Mouse (Mus musculus): ENCODE data around the gene Cfap36. TPM values are rescaled to one million over a fixed set of nuclear protein-coding genes. Genes with fewer than 3 reads are reported as not detected.

Cfap36 gene
- polyA plus RNA-seq, 1 experiment from 2014 or later: 49.8 TPM

DNA sequence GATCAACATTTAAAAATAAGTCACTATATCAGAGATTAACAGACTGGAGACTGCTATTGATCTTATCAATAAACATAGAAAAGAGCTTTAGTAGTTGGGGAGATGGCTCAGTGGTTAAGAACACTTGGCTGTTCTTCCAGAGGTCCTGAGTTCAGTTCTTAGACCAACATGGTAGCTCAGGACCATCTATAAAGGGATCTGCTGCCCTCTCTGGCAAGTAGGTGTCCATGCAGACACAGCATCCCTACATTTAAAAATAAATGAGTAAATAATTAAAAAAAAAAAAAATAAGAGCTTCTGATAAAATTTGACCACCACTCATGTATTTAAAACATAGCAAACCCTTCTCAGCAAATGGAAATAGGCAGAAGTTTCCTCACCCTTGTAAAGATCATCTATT, 9.2 kb downstream of the Cfap36 start:
- ATAC-seq (ENCODE audit: insufficient read depth, low FRiP score, low read depth): no peak
- H3K4me1 ChIP-seq: no peaks in the 10 kb centered on the region
- no peak overlapping the region for H3K27ac ChIP-seq
- H3K9ac ChIP-seq: no peak overlapping the region
- no peaks in the 10 kb centered on the region for H3K9me3 ChIP-seq
- no peak overlapping the region for H3K4me2 ChIP-seq
- H3K27me3 ChIP-seq (replicated peaks): no peaks in the 10 kb centered on the region
- no peaks in the 10 kb centered on the region; the same call in 1 of the 2 replicates for H3K36me3 ChIP-seq
- no peak overlapping the region for H3K4me3 ChIP-seq (replicated peaks)

DNA sequence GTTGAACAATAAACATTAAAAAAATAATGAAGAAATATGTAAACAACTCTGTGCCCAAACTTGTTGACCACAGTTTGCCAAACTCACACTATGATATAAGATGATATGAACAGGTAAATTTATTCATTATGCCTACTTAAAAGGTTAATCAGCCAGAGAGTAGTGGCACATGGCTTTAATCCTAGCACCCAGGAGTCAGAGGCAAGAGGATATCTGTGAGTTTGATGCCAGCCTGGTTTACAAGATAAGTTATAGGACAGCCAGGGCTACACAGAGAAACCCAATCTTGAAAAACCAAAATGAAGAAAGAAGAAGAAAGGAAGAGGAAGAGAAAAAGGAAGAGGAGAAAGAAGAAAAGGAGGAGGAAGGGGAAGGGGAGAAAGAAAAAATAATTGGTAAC, 9.8 kb downstream of the Cfap36 start:
- no peaks in the 10 kb centered on the region for H3K27me3 ChIP-seq (replicated peaks)
- no peaks in the 10 kb centered on the region for H3K4me1 ChIP-seq
- no peak overlapping the region for H3K9ac ChIP-seq
- H3K36me3 ChIP-seq: 0 out of 2 replicates have a peak, but pooled peaks cover 2% of the 10 kb centered on the region
- H3K9me3 ChIP-seq: no peaks in the 10 kb centered on the region
- no peak for ATAC-seq (ENCODE audit: insufficient read depth, low FRiP score, low read depth)
- H3K4me3 ChIP-seq (replicated peaks): no peak overlapping the region
- H3K27ac ChIP-seq: no peak overlapping the region
- H3K4me2 ChIP-seq: no peak overlapping the region

DNA sequence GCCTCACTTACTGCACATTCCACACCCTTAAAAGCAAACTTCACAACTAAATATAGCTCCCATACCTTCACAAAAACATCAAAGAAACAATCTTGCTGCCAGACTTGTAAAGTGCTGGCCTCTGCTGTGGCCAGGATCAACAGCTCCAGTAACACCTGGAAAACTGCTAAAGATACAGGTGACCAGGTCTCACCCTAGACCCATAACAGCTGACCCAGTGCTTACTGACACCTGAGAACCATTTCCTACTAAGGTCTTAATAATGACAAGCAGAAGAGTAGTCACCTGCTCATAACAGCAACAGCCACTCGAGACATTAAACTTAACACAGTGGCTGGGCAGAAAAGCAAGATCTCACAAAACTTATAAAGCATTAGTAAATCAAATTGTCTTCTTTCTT, 13.6 kb downstream of the Cfap36 start:
- no peaks in the 10 kb centered on the region for H3K4me1 ChIP-seq
- H3K27ac ChIP-seq: no peak overlapping the region
- H3K36me3 ChIP-seq: peaks cover 16% of the 10 kb centered on the region; the same call in 1 of the 2 replicates
- H3K4me3 ChIP-seq (replicated peaks): no peak overlapping the region
- WGBS: 72% methylated on average over 1 of the region's 1 CpGs
- ATAC-seq (ENCODE audit: insufficient read depth, low FRiP score, low read depth): no peak
- H3K9me3 ChIP-seq: no peaks in the 10 kb centered on the region
- no peak overlapping the region for H3K4me2 ChIP-seq
- no peaks in the 10 kb centered on the region for H3K27me3 ChIP-seq (replicated peaks)
- no peak overlapping the region for H3K9ac ChIP-seq

DNA sequence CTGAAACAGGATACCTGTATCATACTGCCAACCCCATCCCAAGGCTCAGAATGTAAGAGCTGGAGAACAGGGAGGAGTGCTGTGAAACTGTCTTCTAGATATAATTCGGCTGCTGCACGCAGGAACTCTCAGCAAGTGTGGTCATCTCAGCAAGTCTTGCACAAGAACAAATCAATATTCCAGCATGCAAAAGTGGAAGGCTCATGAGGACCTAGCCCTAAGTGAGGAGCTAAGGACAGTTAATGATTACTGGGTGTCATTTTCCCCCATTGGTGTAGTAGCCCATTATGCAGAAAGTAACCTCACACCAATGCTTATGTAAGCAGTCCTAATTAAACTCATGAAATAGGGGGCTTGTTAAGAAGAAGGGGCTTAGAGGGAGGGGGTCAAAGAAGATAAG, 18.3 kb downstream of the Cfap36 start:
- peaks cover 17% of the 10 kb centered on the region; the same call in 1 of the 2 replicates for H3K36me3 ChIP-seq
- no peak for ATAC-seq (ENCODE audit: insufficient read depth, low FRiP score, low read depth)
- no peaks in the 10 kb centered on the region for H3K9me3 ChIP-seq
- no peak overlapping the region for H3K27ac ChIP-seq
- H3K9ac ChIP-seq: no peak overlapping the region
- H3K27me3 ChIP-seq (replicated peaks): no peaks in the 10 kb centered on the region
- H3K4me3 ChIP-seq (replicated peaks): no peak overlapping the region
- H3K4me1 ChIP-seq: no peaks in the 10 kb centered on the region
- 86% methylated on average over 2 of the region's 2 CpGs for WGBS
- no peak overlapping the region for H3K4me2 ChIP-seq

DNA sequence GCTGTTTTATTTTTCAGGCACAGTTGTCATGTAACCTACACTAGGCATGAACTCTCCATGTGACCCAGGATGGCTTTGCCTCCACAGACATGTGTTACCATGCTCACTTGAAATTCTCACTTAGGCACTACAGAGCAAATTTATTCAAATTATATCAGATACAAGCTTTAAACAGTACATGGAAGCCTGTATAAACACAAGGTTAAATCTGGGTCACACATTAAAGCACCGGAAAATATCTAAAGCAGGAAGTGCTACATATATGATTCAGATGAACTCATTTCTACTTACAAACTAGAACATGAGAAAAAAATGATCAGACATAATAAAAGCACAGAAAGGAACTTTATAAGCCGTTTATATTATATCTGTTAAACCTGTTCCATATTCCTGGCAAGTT, 22.5 kb downstream of the Cfap36 start:
- Histone ChIP-seq H3K4me3 (replicated peaks) (no peak overlapping the region), H3K4me1 (no peaks in the 10 kb centered on the region), H3K9me3 (no peaks in the 10 kb centered on the region), H3K4me2 (no peak overlapping the region), H3K27ac (no peak overlapping the region), H3K9ac (no peak overlapping the region), H3K27me3 (replicated peaks) (no peaks in the 10 kb centered on the region), H3K36me3 (peaks cover 27% of the 10 kb centered on the region; the same call in 1 of the 2 replicates)
- 80% methylated on average over 2 of the region's 2 CpGs for WGBS
- no peak for ATAC-seq (ENCODE audit: insufficient read depth, low FRiP score, low read depth)

DNA sequence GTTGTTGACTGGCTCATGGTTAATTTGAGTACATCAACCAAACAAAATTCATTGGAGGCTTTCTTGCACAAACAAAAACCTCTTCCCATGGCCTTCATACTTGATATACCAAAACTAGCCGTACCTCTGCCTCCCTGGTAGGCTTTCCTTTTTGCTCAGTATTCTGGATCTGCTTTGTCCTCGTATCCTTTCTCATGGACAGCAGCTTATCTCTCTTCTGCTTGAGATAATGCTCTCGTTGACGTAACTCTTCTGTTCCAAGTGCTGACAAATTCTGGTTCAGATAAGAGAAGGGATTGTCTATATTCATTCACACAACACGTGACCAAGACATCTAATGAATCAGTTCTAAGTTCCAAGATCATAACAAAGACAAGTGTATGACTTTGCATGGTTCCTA, 24.9 kb downstream of the Cfap36 start:
- ATAC-seq (ENCODE audit: insufficient read depth, low FRiP score, low read depth): no peak
- H3K36me3 ChIP-seq: peaks cover 26% of the 10 kb centered on the region; the same call in 1 of the 2 replicates
- no peaks in the 10 kb centered on the region for H3K27me3 ChIP-seq (replicated peaks)
- H3K4me1 ChIP-seq: no peaks in the 10 kb centered on the region
- no peaks in the 10 kb centered on the region for H3K9me3 ChIP-seq
- H3K4me2 ChIP-seq: no peak overlapping the region
- H3K27ac ChIP-seq: no peak overlapping the region
- no peak overlapping the region for H3K4me3 ChIP-seq (replicated peaks)
- H3K9ac ChIP-seq: no peak overlapping the region
- 77% methylated on average over 5 of the region's 5 CpGs for WGBS

DNA sequence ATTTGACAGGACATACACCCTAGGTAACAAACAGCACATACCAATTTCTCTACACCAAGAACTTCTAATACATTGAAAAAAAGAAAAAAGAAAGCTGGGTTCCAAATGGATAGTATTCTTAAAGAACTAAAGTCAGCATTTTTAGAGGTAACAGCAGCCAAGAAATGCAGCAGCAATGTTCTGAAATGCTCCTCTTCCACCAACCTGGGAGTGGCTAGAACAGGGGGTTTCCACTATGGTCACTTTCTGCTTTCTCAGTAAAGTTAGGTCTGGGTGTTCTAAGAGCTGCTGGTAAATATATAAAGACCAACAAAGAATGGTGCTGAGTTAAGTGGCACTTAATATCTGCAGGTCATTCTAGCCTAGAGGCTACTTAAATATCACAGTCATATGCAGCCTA, 28.2 kb downstream of the Cfap36 start:
- H3K4me3 ChIP-seq (replicated peaks): no peak overlapping the region
- H3K27me3 ChIP-seq (replicated peaks): no peaks in the 10 kb centered on the region
- H3K9me3 ChIP-seq: no peaks in the 10 kb centered on the region
- H3K4me2 ChIP-seq: no peak overlapping the region
- no peak overlapping the region for H3K27ac ChIP-seq
- no peaks in the 10 kb centered on the region for H3K4me1 ChIP-seq
- H3K36me3 ChIP-seq: peaks cover 33% of the 10 kb centered on the region
- no peak overlapping the region for H3K9ac ChIP-seq
- ATAC-seq (ENCODE audit: insufficient read depth, low FRiP score, low read depth): no peak

DNA sequence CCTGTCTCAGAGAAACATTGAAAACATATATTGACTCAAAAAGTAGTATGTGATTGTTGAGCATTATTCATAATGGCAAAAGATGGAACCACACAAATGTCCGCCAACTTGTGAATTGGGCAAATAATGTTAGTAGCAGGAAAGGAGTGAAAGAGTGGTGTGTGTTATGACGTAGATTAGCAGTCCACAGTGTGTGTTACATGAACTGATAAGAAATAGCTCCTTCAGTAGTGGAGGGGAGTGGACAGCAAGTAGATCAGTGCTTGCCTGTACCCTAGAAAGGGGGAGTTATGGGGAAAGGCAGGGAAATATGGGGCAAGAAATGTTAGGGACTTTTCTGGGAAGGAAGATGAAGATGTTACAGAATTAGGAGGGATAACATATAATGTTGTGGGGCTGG, 31.0 kb downstream of the Cfap36 start:
- WGBS: 86% methylated on average over 2 of the region's 2 CpGs
- Histone ChIP-seq H3K36me3 (peaks cover 21% of the 10 kb centered on the region), H3K4me1 (no peaks in the 10 kb centered on the region), H3K27ac (no peak overlapping the region), H3K9me3 (no peaks in the 10 kb centered on the region), H3K4me3 (replicated peaks) (no peak overlapping the region), H3K4me2 (no peak overlapping the region), H3K27me3 (replicated peaks) (no peaks in the 10 kb centered on the region), H3K9ac (no peak overlapping the region)
- ATAC-seq (ENCODE audit: insufficient read depth, low FRiP score, low read depth): no peak

DNA sequence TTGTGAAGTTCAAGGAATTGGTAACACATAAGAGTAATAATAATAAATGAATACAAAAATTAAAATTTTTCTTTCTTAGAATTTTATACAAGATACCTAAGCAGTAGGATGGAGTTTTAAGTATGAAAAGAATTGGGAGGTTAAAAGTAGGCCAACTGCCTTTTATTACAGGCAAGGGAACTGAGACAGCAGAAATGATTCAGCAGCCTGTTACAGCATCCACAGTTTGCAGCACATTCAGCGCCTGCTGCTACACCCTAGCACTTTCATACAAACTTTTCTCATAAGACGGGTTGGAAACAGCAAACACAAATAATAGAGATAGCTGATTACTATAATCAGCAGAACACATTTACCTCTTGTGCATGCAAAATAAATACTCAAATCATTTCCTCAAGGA, 37.4 kb downstream of the Cfap36 start:
- H3K27me3 ChIP-seq (replicated peaks): no peaks in the 10 kb centered on the region
- H3K36me3 ChIP-seq: peaks cover 12% of the 10 kb centered on the region
- H3K9me3 ChIP-seq: no peaks in the 10 kb centered on the region
- ATAC-seq (ENCODE audit: insufficient read depth, low FRiP score, low read depth): no peak
- H3K4me1 ChIP-seq: no peaks in the 10 kb centered on the region
- H3K4me2 ChIP-seq: no peak overlapping the region
- 77% methylated on average over 2 of the region's 2 CpGs for WGBS
- no peak overlapping the region for H3K4me3 ChIP-seq (replicated peaks)
- no peak overlapping the region for H3K27ac ChIP-seq
- H3K9ac ChIP-seq: no peak overlapping the region

DNA sequence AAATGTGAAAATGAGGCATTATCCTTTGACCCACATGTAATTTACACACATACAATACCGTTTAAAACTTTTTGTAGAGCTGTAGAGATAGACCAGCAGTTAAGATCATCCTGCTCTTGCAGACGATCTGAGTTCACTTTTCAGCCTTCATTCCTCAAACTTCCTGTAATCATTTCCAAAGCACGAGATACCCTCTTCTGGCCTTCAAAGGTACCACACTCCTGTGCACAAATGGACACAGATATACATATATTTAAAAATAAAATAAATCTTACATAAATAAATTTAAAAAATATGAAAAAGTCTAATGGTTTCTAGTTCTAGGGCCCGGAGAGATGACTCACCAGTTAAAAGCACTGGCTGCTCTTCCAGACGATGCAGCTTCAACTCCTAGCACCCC, 43.6 kb downstream of the Cfap36 start:
- Histone ChIP-seq H3K9ac (no peak overlapping the region), H3K4me3 (replicated peaks) (no peak overlapping the region), H3K27ac (no peak overlapping the region), H3K4me2 (no peak overlapping the region), H3K4me1 (no peaks in the 10 kb centered on the region), H3K9me3 (no peaks in the 10 kb centered on the region), H3K36me3 (0 out of 2 replicates have a peak, but pooled peaks cover 5% of the 10 kb centered on the region), H3K27me3 (replicated peaks) (no peaks in the 10 kb centered on the region)
- WGBS: 76% methylated on average over 5 of the region's 5 CpGs
- ATAC-seq (ENCODE audit: insufficient read depth, low FRiP score, low read depth): no peak

DNA sequence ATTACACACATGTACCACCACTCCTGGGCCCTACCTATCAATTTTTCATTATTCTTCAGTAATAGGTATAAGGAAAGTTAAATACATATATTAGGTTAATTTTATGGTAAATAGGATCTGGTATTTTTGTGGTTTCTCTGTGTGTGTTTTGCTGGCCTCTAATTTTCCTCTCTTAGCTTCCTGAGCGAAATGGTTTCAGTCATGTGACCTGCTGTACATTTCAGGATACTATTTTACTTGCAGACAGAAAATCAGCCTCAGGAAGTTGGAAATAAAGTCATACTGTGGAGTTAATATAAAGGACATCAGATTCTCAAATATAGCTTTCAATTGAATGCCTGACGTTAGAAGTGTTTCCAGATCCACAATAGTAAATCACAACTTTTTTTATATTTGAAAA, 58.2 kb downstream of the Cfap36 start:
- Histone ChIP-seq H3K36me3 (peaks cover 15% of the 10 kb centered on the region), H3K9ac (no peak overlapping the region), H3K4me2 (no peak overlapping the region), H3K9me3 (no peaks in the 10 kb centered on the region), H3K4me3 (replicated peaks) (no peak overlapping the region), H3K27ac (no peak overlapping the region), H3K4me1 (no peaks in the 10 kb centered on the region), H3K27me3 (replicated peaks) (no peaks in the 10 kb centered on the region)
- 89% methylated on average over 2 of the region's 2 CpGs for WGBS
- no peak for ATAC-seq (ENCODE audit: insufficient read depth, low FRiP score, low read depth)

DNA sequence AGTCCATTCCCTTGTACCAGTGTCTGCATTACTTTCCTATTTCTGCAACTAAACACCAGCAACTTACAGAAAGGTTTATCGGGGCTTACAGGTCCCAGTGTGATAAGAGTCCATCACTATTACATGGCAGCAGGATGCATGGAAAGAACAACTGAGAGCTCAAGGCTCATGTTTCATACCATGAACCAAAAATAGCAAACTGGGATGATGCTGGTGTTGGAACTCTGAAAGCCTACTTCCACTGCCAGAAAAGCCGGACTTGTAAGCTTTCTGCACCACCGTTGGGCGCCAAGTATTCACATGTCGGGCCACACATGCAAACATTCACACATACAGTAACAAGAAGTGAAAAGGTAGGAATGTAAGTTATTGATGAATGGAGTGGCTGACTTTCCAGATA, 65.5 kb downstream of the Cfap36 start:
- no peak overlapping the region for H3K27ac ChIP-seq
- WGBS: 88% methylated on average over 5 of the region's 5 CpGs
- no peaks in the 10 kb centered on the region for H3K9me3 ChIP-seq
- no peaks in the 10 kb centered on the region for H3K4me1 ChIP-seq
- H3K27me3 ChIP-seq (replicated peaks): no peaks in the 10 kb centered on the region
- H3K36me3 ChIP-seq: peaks cover 15% of the 10 kb centered on the region; the same call in 1 of the 2 replicates
- no peak overlapping the region for H3K4me3 ChIP-seq (replicated peaks)
- no peak overlapping the region for H3K9ac ChIP-seq
- ATAC-seq (ENCODE audit: insufficient read depth, low FRiP score, low read depth): no peak
- no peak overlapping the region for H3K4me2 ChIP-seq

DNA sequence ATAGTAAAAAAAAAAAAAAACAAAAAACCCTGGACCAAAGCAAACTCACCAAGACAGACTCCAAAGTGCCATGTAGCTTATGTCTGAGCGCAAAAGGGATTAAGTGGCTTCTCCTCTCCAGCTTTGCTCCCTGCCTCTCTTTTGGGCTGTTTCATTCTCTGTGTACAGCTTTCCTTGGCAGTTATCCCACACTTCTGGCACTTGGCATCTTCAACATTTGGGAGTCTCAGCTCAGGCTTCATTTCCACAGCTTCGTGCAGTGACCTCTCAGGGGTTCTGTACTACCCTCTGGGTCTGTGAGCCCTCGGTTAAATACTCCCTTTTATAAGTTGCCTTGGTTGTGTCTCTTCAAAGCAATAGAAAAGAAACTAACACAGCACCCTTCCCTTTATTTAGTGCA, 66.6 kb downstream of the Cfap36 start:
- H3K4me2 ChIP-seq: no peak overlapping the region
- H3K36me3 ChIP-seq: peaks cover 12% of the 10 kb centered on the region; the same call in 1 of the 2 replicates
- no peak overlapping the region for H3K27ac ChIP-seq
- no peak overlapping the region for H3K4me3 ChIP-seq (replicated peaks)
- WGBS: 74% methylated on average over 3 of the region's 3 CpGs
- no peaks in the 10 kb centered on the region for H3K4me1 ChIP-seq
- no peaks in the 10 kb centered on the region for H3K9me3 ChIP-seq
- ATAC-seq (ENCODE audit: insufficient read depth, low FRiP score, low read depth): no peak
- H3K9ac ChIP-seq: no peak overlapping the region
- H3K27me3 ChIP-seq (replicated peaks): no peaks in the 10 kb centered on the region
